Mouse (Mus musculus): ENCODE data around the gene Sh3bp5. TPM values are rescaled to one million over a fixed set of nuclear protein-coding genes. Genes with fewer than 3 reads are reported as not detected.

Gene Sh3bp5
- polyA plus RNA-seq, 2 experiments, result 22.2 to 49.1 TPM

DNA sequence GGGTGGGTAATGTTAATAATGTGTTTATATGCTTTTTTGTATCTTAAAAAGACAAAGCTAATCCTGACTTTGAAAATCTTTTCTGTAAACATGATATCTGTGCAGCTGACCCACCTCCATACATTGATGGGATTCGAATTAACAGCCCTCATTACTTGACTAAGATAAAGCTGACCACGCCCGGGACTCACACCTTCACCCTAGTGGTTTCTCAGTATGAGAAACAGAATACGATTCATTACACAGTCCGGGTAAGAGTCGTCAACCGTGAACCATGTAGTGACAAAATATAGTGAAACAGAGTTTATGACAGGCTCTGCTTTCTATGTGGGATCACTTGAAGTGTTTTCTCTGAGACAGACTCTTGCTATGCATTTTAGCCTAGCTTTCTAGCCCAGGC lies 67.9 kb downstream of the Sh3bp5 start:
- Histone ChIP-seq H3K4me1 (ENCODE audit: control insufficient read depth, insufficient read depth, low read length) (no peaks in the 10 kb centered on the region), H3K4me2 (replicated peaks; ENCODE audit: low read depth, low read length, severe bottlenecking) (no peak overlapping the region), H3K36me3 (ENCODE audit: control insufficient read depth, insufficient read depth, low read length) (peaks cover 67% of the 10 kb centered on the region), H3K27ac (replicated peaks; ENCODE audit: low read depth, low read length) (no peak overlapping the region), H3K9me3 (ENCODE audit: control insufficient read depth, low read length) (no peaks in the 10 kb centered on the region), H3K27me3 (ENCODE audit: control insufficient read depth, insufficient read depth, low read length) (no peaks in the 10 kb centered on the region), H3K9ac (ENCODE audit: low read depth, low read length, severe bottlenecking) (no peak overlapping the region), H3K4me3 (replicated peaks; ENCODE audit: low read length) (no peak overlapping the region)
- TF ChIP-seq POLR2A (IDR thresholded peaks at IDR 0.05; ENCODE audit: borderline replicate concordance, extremely low read depth, insufficient read depth, insufficient read length), result no peak
- 89% methylated on average over 7 of the region's 7 CpGs for WGBS
- ATAC-seq (ENCODE audit: low FRiP score, low read depth) (no peak), DNase-seq (ENCODE audit: low spot score) (no peak)

DNA sequence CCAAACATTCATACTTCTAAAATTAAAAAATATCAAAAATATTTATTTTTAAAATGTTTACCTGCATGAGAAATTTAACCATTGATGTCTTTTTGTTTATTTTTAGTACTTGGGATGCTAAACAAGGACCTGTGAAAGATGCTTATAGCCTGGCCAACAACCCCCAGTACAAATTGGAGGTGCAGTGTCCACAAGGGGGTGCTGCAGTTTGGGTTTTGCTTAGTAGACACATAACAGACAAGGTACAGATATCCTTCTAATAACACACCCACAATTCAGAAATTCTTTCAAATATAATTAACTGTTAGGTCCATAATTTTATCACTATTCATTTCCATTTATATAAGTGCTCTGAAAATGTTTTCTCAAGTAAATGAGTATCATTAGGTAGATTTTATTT lies 70.5 kb downstream of the Sh3bp5 start:
- Histone ChIP-seq H3K4me3 (replicated peaks; ENCODE audit: low read length) (no peak overlapping the region), H3K27me3 (ENCODE audit: control insufficient read depth, insufficient read depth, low read length) (no peaks in the 10 kb centered on the region), H3K9ac (ENCODE audit: low read depth, low read length, severe bottlenecking) (no peak overlapping the region), H3K4me2 (replicated peaks; ENCODE audit: low read depth, low read length, severe bottlenecking) (no peak overlapping the region), H3K36me3 (ENCODE audit: control insufficient read depth, insufficient read depth, low read length) (peaks cover 65% of the 10 kb centered on the region), H3K4me1 (ENCODE audit: control insufficient read depth, insufficient read depth, low read length) (no peaks in the 10 kb centered on the region), H3K27ac (replicated peaks; ENCODE audit: low read depth, low read length) (no peak overlapping the region), H3K9me3 (ENCODE audit: control insufficient read depth, low read length) (no peaks in the 10 kb centered on the region)
- ATAC-seq (ENCODE audit: low FRiP score, low read depth), result no peak
- peak; percentile 68 for DNase-seq (ENCODE audit: low spot score)
- no peak for TF ChIP-seq POLR2A (IDR thresholded peaks at IDR 0.05; ENCODE audit: borderline replicate concordance, extremely low read depth, insufficient read depth, insufficient read length)

- Histone ChIP-seq H3K9ac (ENCODE audit: low read depth, low read length, severe bottlenecking) (no peak overlapping the region), H3K4me3 (replicated peaks; ENCODE audit: low read length) (no peak overlapping the region), H3K36me3 (ENCODE audit: control insufficient read depth, insufficient read depth, low read length) (peaks cover 67% of the 10 kb centered on the region), H3K4me1 (ENCODE audit: control insufficient read depth, insufficient read depth, low read length) (no peaks in the 10 kb centered on the region), H3K27ac (replicated peaks; ENCODE audit: low read depth, low read length) (no peak overlapping the region), H3K27me3 (ENCODE audit: control insufficient read depth, insufficient read depth, low read length) (no peaks in the 10 kb centered on the region), H3K4me2 (replicated peaks; ENCODE audit: low read depth, low read length, severe bottlenecking) (no peak overlapping the region), H3K9me3 (ENCODE audit: control insufficient read depth, low read length) (no peaks in the 10 kb centered on the region)
- ATAC-seq (ENCODE audit: low FRiP score, low read depth), result no peak
- WGBS, result 93% methylated on average over 4 of the region's 4 CpGs
- TF ChIP-seq POLR2A (IDR thresholded peaks at IDR 0.05; ENCODE audit: borderline replicate concordance, extremely low read depth, insufficient read depth, insufficient read length), result no peak
- no peak for DNase-seq (ENCODE audit: low spot score)
These were observed 71.3 kb downstream of the Sh3bp5 start for GRCm38 (mm10) chr14:31364589-31364988.

- ATAC-seq (ENCODE audit: low FRiP score, low read depth), result no peak
- Histone ChIP-seq H3K9me3 (ENCODE audit: control insufficient read depth, low read length) (no peaks in the 10 kb centered on the region), H3K4me1 (ENCODE audit: control insufficient read depth, insufficient read depth, low read length) (no peaks in the 10 kb centered on the region), H3K4me2 (replicated peaks; ENCODE audit: low read depth, low read length, severe bottlenecking) (no peak overlapping the region), H3K9ac (ENCODE audit: low read depth, low read length, severe bottlenecking) (no peak overlapping the region), H3K27me3 (ENCODE audit: control insufficient read depth, insufficient read depth, low read length) (no peaks in the 10 kb centered on the region), H3K27ac (replicated peaks; ENCODE audit: low read depth, low read length) (no peak overlapping the region), H3K4me3 (replicated peaks; ENCODE audit: low read length) (no peak overlapping the region), H3K36me3 (ENCODE audit: control insufficient read depth, insufficient read depth, low read length) (peaks cover 72% of the 10 kb centered on the region)
- 94% methylated on average over 2 of the region's 2 CpGs for WGBS
- TF ChIP-seq POLR2A (IDR thresholded peaks at IDR 0.05; ENCODE audit: borderline replicate concordance, extremely low read depth, insufficient read depth, insufficient read length), result no peak
- DNase-seq (ENCODE audit: low spot score), result no peak
These were observed 73.6 kb downstream of the Sh3bp5 start for GRCm38 (mm10) chr14:31362236-31362635.

DNA sequence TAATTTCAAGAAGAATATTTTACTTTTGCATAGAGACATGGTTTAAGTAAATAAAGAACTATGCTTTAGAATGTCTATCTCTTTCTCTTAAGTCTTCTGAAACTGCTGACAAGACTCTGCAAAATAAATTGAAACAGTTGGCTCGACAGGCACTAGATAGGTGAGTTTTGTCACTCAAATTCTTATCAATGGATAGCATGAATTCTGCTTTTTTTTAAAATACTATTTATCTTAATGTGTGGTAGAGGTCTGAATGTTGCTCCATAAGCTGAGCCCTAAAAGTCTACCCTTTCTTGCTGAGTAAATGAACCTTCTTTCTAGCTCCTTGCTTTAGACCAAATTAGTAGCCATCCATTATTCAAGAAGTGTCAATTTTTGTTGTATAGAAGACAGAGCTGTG lies 90.5 kb downstream of the Sh3bp5 start:
- Histone ChIP-seq H3K9ac (ENCODE audit: low read depth, low read length, severe bottlenecking) (no peak overlapping the region), H3K4me3 (replicated peaks; ENCODE audit: low read length) (no peak overlapping the region), H3K4me2 (replicated peaks; ENCODE audit: low read depth, low read length, severe bottlenecking) (no peak overlapping the region), H3K27ac (replicated peaks; ENCODE audit: low read depth, low read length) (no peak overlapping the region), H3K27me3 (ENCODE audit: control insufficient read depth, insufficient read depth, low read length) (no peaks in the 10 kb centered on the region), H3K9me3 (ENCODE audit: control insufficient read depth, low read length) (no peaks in the 10 kb centered on the region), H3K36me3 (ENCODE audit: control insufficient read depth, insufficient read depth, low read length) (peaks cover 55% of the 10 kb centered on the region), H3K4me1 (ENCODE audit: control insufficient read depth, insufficient read depth, low read length) (no peaks in the 10 kb centered on the region)
- no peak for TF ChIP-seq POLR2A (IDR thresholded peaks at IDR 0.05; ENCODE audit: borderline replicate concordance, extremely low read depth, insufficient read depth, insufficient read length)
- 92% methylated on average over 1 of the region's 1 CpGs for WGBS
- ATAC-seq (ENCODE audit: low FRiP score, low read depth), result no peak
- no peak for DNase-seq (ENCODE audit: low spot score)

GRCm38 (mm10) chr14:31343241-31343640 lies 92.6 kb downstream of the Sh3bp5 start:
- H3K9me3 ChIP-seq (ENCODE audit: control insufficient read depth, low read length), result no peaks in the 10 kb centered on the region
- H3K9ac ChIP-seq (ENCODE audit: low read depth, low read length, severe bottlenecking), result no peak overlapping the region
- H3K4me1 ChIP-seq (ENCODE audit: control insufficient read depth, insufficient read depth, low read length), result no peaks in the 10 kb centered on the region
- ATAC-seq (ENCODE audit: low FRiP score, low read depth), result no peak
- no peaks in the 10 kb centered on the region for H3K27me3 ChIP-seq (ENCODE audit: control insufficient read depth, insufficient read depth, low read length)
- H3K36me3 ChIP-seq (ENCODE audit: control insufficient read depth, insufficient read depth, low read length), result peaks cover 39% of the 10 kb centered on the region
- no peak for TF ChIP-seq POLR2A (IDR thresholded peaks at IDR 0.05; ENCODE audit: borderline replicate concordance, extremely low read depth, insufficient read depth, insufficient read length)
- no peak overlapping the region for H3K4me2 ChIP-seq (replicated peaks; ENCODE audit: low read depth, low read length, severe bottlenecking)
- no peak overlapping the region for H3K27ac ChIP-seq (replicated peaks; ENCODE audit: low read depth, low read length)
- DNase-seq (ENCODE audit: low spot score), result no peak
- H3K4me3 ChIP-seq (replicated peaks; ENCODE audit: low read length), result no peak overlapping the region
- WGBS, result 71% methylated on average over 8 of the region's 8 CpGs
